Mouse (Mus musculus) lung, embryonic 14.5 days (tissue): ENCODE results near the gene Kars. TPM values are rescaled to one million over a fixed set of nuclear protein-coding genes. Genes with fewer than 3 reads are reported as not detected.

Experiments used
- ATAC-seq: fragments of 200-750 bp; cut with Nextera tagmentation; 2 replicates; pipeline ENCODE4 v1.8.0; 2017; ENCODE audit warnings: mild to moderate bottlenecking, moderate TSS enrichment, moderate library complexity; ENCODE audit not compliant: insufficient read depth
- DNase-seq: peaks from one replicate; pipeline ENCODE4 v3.0.0-alpha.2; 2015
- H3K27ac ChIP-seq: fragments of 300-500 bp; sonication (generic); 2 replicates; pipeline ENCODE4 v1.5.1; 2014; ENCODE audit warnings: low read depth, mild to moderate bottlenecking, moderate library complexity
- H3K27me3 ChIP-seq: fragments of 300-500 bp; sonication (generic); 2 replicates; pipeline ENCODE4 v1.6.1; 2014; ENCODE audit warnings: low read length, control low read depth; ENCODE audit not compliant: insufficient read depth
- H3K36me3 ChIP-seq: fragments of 300-500 bp; sonication (generic); 2 replicates; pipeline ENCODE4 v1.6.1; 2014; ENCODE audit warnings: control low read depth; ENCODE audit not compliant: insufficient read depth
- H3K4me1 ChIP-seq: fragments of 300-500 bp; sonication (generic); 2 replicates; pipeline ENCODE4 v1.6.1; 2014; ENCODE audit warnings: antibody characterized with exemption, control low read depth; ENCODE audit not compliant: insufficient read depth
- H3K4me2 ChIP-seq: fragments of 300-500 bp; sonication (generic); 2 replicates; pipeline ENCODE4 v1.6.1; 2014; ENCODE audit warnings: mild to moderate bottlenecking
- H3K4me3 ChIP-seq: fragments of 300-500 bp; sonication (generic); 2 replicates; pipeline ENCODE4 v1.5.1; 2014; ENCODE audit warnings: low read depth, low read length
- H3K9ac ChIP-seq: fragments of 300-500 bp; sonication (generic); 2 replicates; pipeline ENCODE4 v1.6.1; 2014
- H3K9me3 ChIP-seq: fragments of 300-500 bp; sonication (generic); 2 replicates; pipeline ENCODE4 v1.6.1; 2016; ENCODE audit warnings: low read depth, low read length, control low read depth
- CTCF ChIP-seq: IDR thresholded peaks from 2 replicates; pipeline ENCODE4 v1.5.1; 2016; ENCODE audit warnings: antibody characterized with exemption, low read depth
- WGBS: fragments of 180-500 bp; shearing (Covaris S2); extraction: QIAGEN DNeasy Blood & Tissue Kit; methylation state at CpG from one replicate; pipeline ENCODE4 v1.1.7; 2014; 5-methylcytosine and 5-hydroxymethylcytosine counted together
- polyA plus RNA-seq: library from polyadenylated mRNA; unstranded; fragments of >200 nt; fragmentation: Nextera tagmentation; extraction: Ambion mirVana; gene quantifications from 2 replicates; pipeline ENCODE4 v1.2.1, GENCODE M21; 2014

The Kars gene
- polyA plus RNA-seq, 1 experiment from 2014 or later, result 227 TPM

GRCm38 (mm10) chr8:111961330-111961729, 49.8 kb downstream of the Kars start:
- Histone ChIP-seq H3K27me3 (no peaks in the 10 kb centered on the region), H3K27ac (no peak overlapping the region), H3K4me3 (no peak overlapping the region), H3K9ac (no peak overlapping the region), H3K4me1 (no peaks in the 10 kb centered on the region), H3K9me3 (no peaks in the 10 kb centered on the region), H3K4me2 (no peak overlapping the region), H3K36me3 (peaks cover 14% of the 10 kb centered on the region)
- TF ChIP-seq CTCF, result 0 out of 2 replicates have a peak, but pooled peaks have one; percentile 5
- no peak for ATAC-seq
- DNase-seq, result no peak
- WGBS, result 60% methylated on average over 3 of the region's 3 CpGs

DNA sequence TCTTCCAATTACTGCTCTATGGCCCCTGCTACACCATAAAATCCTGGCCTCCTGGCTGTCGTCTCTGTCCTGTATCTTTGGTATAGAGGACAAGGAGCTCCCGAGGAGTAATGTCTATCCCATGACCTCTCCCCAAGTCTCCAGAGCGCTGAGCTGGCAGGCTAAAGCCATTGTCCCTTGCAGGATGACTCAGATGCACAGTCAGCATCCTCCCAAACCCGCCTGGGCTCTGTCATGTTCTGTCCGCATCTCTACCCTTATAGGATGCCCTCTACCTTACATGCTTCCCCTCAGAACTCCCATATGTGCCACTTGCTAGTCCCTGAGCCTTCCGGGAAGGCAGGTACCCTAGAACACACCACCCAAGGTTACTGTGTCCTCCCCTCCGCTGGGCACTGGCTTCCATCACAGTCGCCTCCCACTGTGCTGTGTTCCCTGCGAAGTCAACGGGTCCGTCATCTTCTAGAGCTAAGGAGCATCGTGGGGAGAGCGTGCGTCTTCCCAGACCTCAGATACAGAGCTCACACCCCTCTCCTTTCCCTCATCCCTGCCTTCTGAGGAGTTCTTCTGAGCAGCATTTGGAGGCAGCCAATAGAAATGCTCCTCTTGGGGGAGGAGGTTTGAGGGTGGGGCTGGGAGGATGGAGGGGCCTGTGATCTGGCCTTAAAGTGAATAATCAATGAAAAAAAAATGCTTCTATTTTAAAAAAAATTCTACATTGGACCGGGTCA, 50.4 kb downstream of the Kars start:
- Histone ChIP-seq H3K4me3 (no peak overlapping the region), H3K36me3 (peaks cover 16% of the 10 kb centered on the region), H3K9me3 (no peaks in the 10 kb centered on the region), H3K4me2 (no peak overlapping the region), H3K27me3 (no peaks in the 10 kb centered on the region), H3K27ac (no peak overlapping the region), H3K9ac (no peak overlapping the region), H3K4me1 (no peaks in the 10 kb centered on the region)
- no peak for TF ChIP-seq CTCF
- DNase-seq (no peak), ATAC-seq (no peak; the same call in 1 of the 2 replicates)
- WGBS, result 68% methylated on average over 15 of the region's 15 CpGs

DNA sequence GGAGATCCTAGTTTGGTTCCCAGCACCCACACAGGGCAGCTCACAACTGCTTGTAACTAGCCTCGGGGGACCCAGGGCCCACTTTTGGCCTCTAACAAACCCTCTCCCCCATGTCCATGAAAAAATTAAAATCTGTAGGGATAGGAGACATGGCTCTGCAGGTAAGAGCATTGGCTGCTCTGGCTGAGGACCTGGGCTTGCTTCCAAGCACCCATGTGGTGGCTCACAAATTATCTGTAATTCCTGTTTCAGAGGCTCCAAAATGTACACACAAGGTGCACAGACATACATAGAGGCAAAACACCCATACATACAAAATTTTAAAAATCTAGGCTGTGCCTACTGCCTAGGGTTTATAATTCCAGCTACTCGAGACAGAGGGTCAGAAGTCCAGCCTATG, 53.9 kb downstream of the Kars start:
- H3K9ac ChIP-seq, result no peak overlapping the region
- no peak for DNase-seq
- no peak overlapping the region for H3K4me2 ChIP-seq
- H3K27me3 ChIP-seq, result no peaks in the 10 kb centered on the region
- no peak for TF ChIP-seq CTCF
- no peak overlapping the region for H3K4me3 ChIP-seq
- H3K27ac ChIP-seq, result no peak overlapping the region
- 89% methylated on average over 2 of the region's 2 CpGs for WGBS
- H3K36me3 ChIP-seq, result peaks cover 38% of the 10 kb centered on the region
- no peaks in the 10 kb centered on the region for H3K4me1 ChIP-seq
- no peak for ATAC-seq
- H3K9me3 ChIP-seq, result no peaks in the 10 kb centered on the region

GRCm38 (mm10) chr8:111955879-111956278, 55.2 kb downstream of the Kars start:
- no peaks in the 10 kb centered on the region for H3K27me3 ChIP-seq
- H3K36me3 ChIP-seq, result peaks cover 43% of the 10 kb centered on the region
- DNase-seq (no peak), ATAC-seq (no peak)
- H3K4me1 ChIP-seq, result no peaks in the 10 kb centered on the region
- H3K9ac ChIP-seq, result no peak overlapping the region
- no peak overlapping the region for H3K27ac ChIP-seq
- H3K4me3 ChIP-seq, result no peak overlapping the region
- WGBS, result 83% methylated on average over 5 of the region's 5 CpGs
- H3K9me3 ChIP-seq, result no peaks in the 10 kb centered on the region
- TF ChIP-seq CTCF, result no peak
- no peak overlapping the region for H3K4me2 ChIP-seq

GRCm38 (mm10) chr8:111954844-111955594, 56.1 kb downstream of the Kars start:
- Histone ChIP-seq H3K4me3 (no peak overlapping the region), H3K27ac (no peak overlapping the region), H3K4me2 (no peak overlapping the region), H3K9me3 (no peaks in the 10 kb centered on the region), H3K27me3 (no peaks in the 10 kb centered on the region), H3K36me3 (peaks cover 43% of the 10 kb centered on the region), H3K9ac (no peak overlapping the region), H3K4me1 (no peaks in the 10 kb centered on the region)
- WGBS, result 89% methylated on average over 4 of the region's 4 CpGs
- no peak for TF ChIP-seq CTCF
- ATAC-seq (no peak), DNase-seq (no peak)

DNA sequence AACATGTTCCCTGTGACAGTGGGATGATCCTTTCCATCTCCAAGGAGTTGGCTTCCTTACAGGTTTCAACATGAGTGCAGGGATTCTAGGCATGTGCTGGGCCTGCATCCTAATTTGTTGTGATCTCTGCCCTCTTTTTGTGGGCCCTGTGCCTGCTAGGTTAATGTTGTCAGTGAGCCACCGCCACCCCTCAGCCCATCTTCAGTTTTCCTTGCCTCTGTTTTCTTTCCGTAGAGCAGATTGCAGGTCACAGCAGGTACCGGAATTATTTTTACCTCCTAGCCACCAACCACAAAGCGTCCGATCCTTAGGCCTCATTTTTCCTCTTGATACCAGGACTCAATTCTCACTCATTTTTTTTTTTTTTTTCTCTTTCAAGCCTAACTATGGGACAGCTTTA, 59.2 kb downstream of the Kars start:
- H3K4me1 ChIP-seq, result no peaks in the 10 kb centered on the region
- no peak overlapping the region for H3K9ac ChIP-seq
- no peak overlapping the region for H3K27ac ChIP-seq
- no peak for ATAC-seq
- no peak for TF ChIP-seq CTCF
- no peaks in the 10 kb centered on the region for H3K9me3 ChIP-seq
- H3K4me3 ChIP-seq, result no peak overlapping the region
- peaks cover 54% of the 10 kb centered on the region for H3K36me3 ChIP-seq
- no peak for DNase-seq
- no peak overlapping the region for H3K4me2 ChIP-seq
- H3K27me3 ChIP-seq, result no peaks in the 10 kb centered on the region
- WGBS, result 91% methylated on average over 5 of the region's 5 CpGs

DNA sequence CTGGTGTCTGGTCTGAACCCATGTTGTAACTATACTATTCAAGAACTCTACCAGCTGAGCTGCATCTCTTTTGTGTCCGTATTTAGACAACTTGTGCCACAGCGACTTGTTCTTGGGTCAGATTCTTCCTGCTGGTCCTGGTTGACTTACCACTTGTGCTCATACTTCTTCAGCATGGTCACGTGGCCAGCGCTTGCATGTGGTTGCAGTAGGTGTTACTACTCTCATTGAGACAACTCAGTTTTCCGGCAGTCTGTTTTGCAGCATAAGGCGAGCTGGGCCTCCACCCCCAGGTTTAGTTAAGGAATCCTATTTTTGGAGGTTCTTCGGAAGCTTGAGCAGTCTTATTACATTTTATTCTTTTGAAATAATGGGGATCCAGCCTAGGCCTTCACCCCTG, 59.8 kb downstream of the Kars start:
- TF ChIP-seq CTCF, result no peak

More for the DNA sequence above, 59.8 kb downstream of the Kars start:
- H3K27ac ChIP-seq, result no peak overlapping the region
- WGBS, result 90% methylated on average over 7 of the region's 7 CpGs
- H3K27me3 ChIP-seq, result no peaks in the 10 kb centered on the region
- peaks cover 55% of the 10 kb centered on the region for H3K36me3 ChIP-seq
- ATAC-seq (no peak), DNase-seq (no peak)
- H3K9me3 ChIP-seq, result no peaks in the 10 kb centered on the region
- H3K4me1 ChIP-seq, result no peaks in the 10 kb centered on the region
- H3K9ac ChIP-seq, result no peak overlapping the region
- no peak overlapping the region for H3K4me2 ChIP-seq
- H3K4me3 ChIP-seq, result no peak overlapping the region
